Mouse (Mus musculus) megakaryocyte, adult 5-6 weeks (primary cell): Measurements from ENCODE around the gene Sostdc1. TPM values are rescaled to one million over a fixed set of nuclear protein-coding genes. Genes with fewer than 3 reads are reported as not detected.

Source experiments
- ATAC-seq: 2 replicates; pipeline ENCODE4 v1.8.0; 2016; ENCODE audit warnings: mild to moderate bottlenecking, inconsistent platforms; ENCODE audit not compliant: poor library complexity, severe bottlenecking
- total RNA-seq, 2 experiments: library from RNA; stranded (forward) in 1 of 2; stranded (reverse) in 1 of 2; fragments of 153-499, 151-499 nt in 1 of 2; fragments of 221-1000, 200-1000 nt in 1 of 2; gene quantifications; 2 replicates each; pipeline versions ENCODE4 v1.2.3 to v1.2.4; 2015 to 2017

The Sostdc1 gene
- total RNA-seq, 2 experiments from 2014 or later = not detected

GRCm38 (mm10) chr12:36364013-36364412, 50.1 kb downstream of the Sostdc1 start:
- no peak for ATAC-seq

Other genes starting within 250 kb of the Sostdc1 start
- 13.8 and 15.5 TPM in 2 replicates for gene Ankmy2, start 157.0 kb upstream of the Sostdc1 start, total RNA-seq (2015)
- 17.2 and 21.6 TPM in 2 replicates for gene Ankmy2, start 157.0 kb upstream of the Sostdc1 start, total RNA-seq (2017)
- 26.5 and 30.0 TPM in 2 replicates for gene Bzw2, start 156.1 kb upstream of the Sostdc1 start, total RNA-seq (2015)
- gene Bzw2, start 156.1 kb upstream of the Sostdc1 start, total RNA-seq (2017) = 20.0 and 24.5 TPM in 2 replicates
- gene Lrrc72, start 60.7 kb upstream of the Sostdc1 start, total RNA-seq (2015) = 0.22 TPM in 1 of 2 replicates, not detected in the other
- gene Lrrc72, start 60.7 kb upstream of the Sostdc1 start, total RNA-seq (2017) = not detected in 2 replicates
- gene Ispd, start 67.3 kb downstream of the Sostdc1 start, total RNA-seq (2015) = 0.49 and 1.1 TPM in 2 replicates
- gene Ispd, start 67.3 kb downstream of the Sostdc1 start, total RNA-seq (2017) = 0.81 TPM in 1 of 2 replicates, not detected in the other
- not detected in 2 replicates for gene D630036H23Rik, start 68.0 kb downstream of the Sostdc1 start, total RNA-seq (2015)
- gene D630036H23Rik, start 68.0 kb downstream of the Sostdc1 start, total RNA-seq (2017) = not detected in 2 replicates